Mouse (Mus musculus) pancreas, adult 10 weeks (tissue): Measurements from ENCODE around the gene Mterf4. TPM values are rescaled to one million over a fixed set of nuclear protein-coding genes. Genes with fewer than 3 reads are reported as not detected.

ENCODE experiments used
- polyA plus RNA-seq: library from polyadenylated mRNA; stranded (reverse); fragments of 350-450 nt; fragmentation: Illumina TruSeq; extraction: RNeasy Lipid Tissue Mini Kit (QIAGEN cat#74804); gene quantifications from one replicate; pipeline ENCODE4 v1.2.3, GENCODE M21; 2015; ENCODE audit warnings: low read depth, low replicate concordance; ENCODE audit not compliant: insufficient read depth

Gene Mterf4
- 5.6 TPM for polyA plus RNA-seq

DNA sequence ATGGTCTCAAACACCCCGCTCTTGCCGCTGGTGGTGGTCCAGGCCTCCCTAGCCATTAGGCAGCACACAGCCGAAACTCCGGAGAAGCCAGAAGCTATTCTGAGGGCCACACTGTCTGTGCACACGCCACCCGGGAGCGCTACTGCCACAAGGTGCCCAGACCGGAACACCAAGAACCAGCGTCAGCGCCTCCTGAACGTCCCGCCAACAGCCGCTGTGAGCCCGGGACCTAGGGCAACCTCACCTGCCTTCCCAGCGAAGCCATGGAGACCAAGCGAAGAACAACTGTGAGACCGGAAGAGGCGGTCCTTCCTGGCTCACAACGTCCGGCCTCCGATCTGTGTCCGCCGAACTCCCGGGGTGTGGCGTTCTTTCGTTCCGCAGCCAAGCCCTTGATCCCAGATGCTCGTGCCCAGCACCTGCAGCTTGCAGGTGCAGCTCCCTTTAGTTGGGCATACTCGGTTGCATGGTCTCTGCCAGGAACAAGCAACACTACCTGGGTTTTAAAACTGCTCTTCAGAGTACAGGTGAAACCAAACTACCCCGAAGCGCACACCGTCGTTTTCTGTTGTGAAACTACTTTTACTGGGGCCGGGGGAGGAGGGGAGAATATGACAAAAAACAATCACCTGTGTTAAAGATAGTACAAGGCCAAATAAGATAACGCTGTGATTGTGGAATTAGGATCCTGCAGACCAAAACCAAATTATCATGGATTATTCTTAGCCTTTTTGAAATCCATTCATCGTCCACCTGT is at the start of gene Mterf4:
Mterf4 (minus strand) TSS at position 335 of the 757 bp plus-strand sequence.

DNA sequence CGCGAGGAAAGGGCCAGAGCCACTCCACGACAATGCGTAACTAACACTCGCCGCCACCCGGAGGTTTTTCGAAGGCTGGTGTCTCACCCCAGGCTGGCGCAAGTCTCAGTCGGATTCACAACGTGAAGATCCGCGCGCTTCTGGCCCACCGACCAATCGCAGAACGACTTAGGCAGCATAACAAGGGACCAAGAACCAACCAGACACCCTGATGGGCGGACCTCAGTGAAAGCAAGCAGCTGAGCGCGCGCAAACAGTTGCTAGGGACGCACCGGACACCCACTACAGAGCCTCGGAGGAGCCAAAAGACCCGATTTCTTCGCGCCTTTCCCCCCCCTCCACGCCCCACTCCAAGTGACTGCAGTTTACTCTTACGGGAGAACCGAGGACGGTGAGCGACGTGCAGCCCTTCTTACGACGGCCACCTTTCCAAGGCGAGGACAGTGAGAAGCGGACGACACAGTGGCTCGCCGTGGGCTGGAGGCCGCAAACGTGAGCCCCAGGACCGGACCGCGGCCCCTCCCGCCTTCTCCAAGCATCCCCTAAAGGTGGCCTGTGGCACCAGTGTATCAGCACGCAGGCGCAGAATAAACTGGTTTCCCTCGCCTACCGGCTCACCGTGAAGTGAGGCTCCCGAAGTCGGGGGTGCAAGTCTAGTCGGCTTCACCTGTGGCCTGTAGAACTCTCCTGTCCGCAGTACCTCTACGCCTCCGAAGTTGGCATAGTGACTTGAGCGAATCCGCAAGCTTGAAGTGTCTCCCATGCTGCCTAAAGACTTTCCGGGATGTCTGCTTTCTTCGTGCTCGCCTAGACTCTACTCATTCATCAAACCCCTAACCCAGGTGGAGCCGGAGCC is 37.2 kb upstream of the Mterf4 start, which contains the start of the genes Ppp1r7 and Pask:
Ppp1r7 (plus strand) TSS at position 207 of the 856 bp plus-strand sequence.
Pask (minus strand) TSS at position 835 of the 856 bp plus-strand sequence.

Other genes starting within 250 kb of the Mterf4 start
- gene Kif1a, start 204.0 kb downstream of the Mterf4 start, polyA plus RNA-seq = 3.3 TPM
- gene Agxt, start 170.7 kb downstream of the Mterf4 start, polyA plus RNA-seq = not detected
- not detected for gene 2310007B03Rik, start 145.0 kb downstream of the Mterf4 start, polyA plus RNA-seq
- not detected for gene Crocc2, start 137.2 kb downstream of the Mterf4 start, polyA plus RNA-seq
- gene Sned1, start 70.1 kb downstream of the Mterf4 start, polyA plus RNA-seq = 9.7 TPM
- gene Ppp1r7, start 36.9 kb upstream of the Mterf4 start, polyA plus RNA-seq = 1.8 TPM
- gene Pask, start 37.6 kb upstream of the Mterf4 start, polyA plus RNA-seq = 0.48 TPM
- gene Ano7, start 68.0 kb upstream of the Mterf4 start, polyA plus RNA-seq = not detected
- 68.6 TPM for gene Hdlbp, start 172.9 kb upstream of the Mterf4 start, polyA plus RNA-seq
- 2.7 TPM for gene Farp2, start 206.2 kb upstream of the Mterf4 start, polyA plus RNA-seq